Mouse (Mus musculus): ENCODE data around the gene Olfr1564. TPM values are rescaled to one million over a fixed set of nuclear protein-coding genes. Genes with fewer than 3 reads are reported as not detected.
"Not testable (repeated sequence)": the region's sequence is repeated elsewhere in the genome, so short reads cannot be mapped to it uniquely, and the experiment has no call there.

Olfr1564 gene
- total and polyA plus RNA-seq, 3 experiments, result 0.08 TPM; not detected in 2

DNA sequence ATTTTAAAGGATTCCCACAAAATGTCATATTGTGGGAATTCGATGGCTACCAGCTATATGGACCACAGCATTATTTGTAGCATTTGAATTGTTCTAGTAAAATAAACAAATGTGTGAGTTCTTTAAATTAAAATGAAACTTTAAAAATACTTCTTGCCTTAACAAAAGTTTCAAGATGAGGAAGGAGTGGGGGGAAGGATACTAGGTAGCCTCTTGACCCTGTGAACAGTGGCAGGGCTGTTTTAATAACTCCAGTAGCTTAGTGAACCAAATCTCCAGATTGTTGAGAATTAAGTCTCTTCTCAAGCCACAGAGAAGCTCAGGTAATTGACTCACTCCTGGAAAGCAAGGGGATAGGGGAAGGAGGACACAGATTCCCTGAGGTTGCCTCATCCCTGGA is 53.3 kb downstream of the Olfr1564 start, which contains the start of gene Olfr55:
TSS of gene Olfr55 (plus strand) at position 301 of the 400 bp plus-strand sequence.
- H3K4me1 ChIP-seq (ENCODE audit: control insufficient read depth in 1 of 2, insufficient read depth in 2 of 2, low read length in 2 of 2); H3K27me3 ChIP-seq (ENCODE audit: control insufficient read depth in 1 of 2, insufficient read depth in 2 of 2, low read length in 2 of 2); H3K9ac ChIP-seq (ENCODE audit: control insufficient read depth, low read depth, low read length, poor library complexity, severe bottlenecking); DNase-seq (ENCODE audit: low read depth, low spot score); H3K9me3 ChIP-seq (replicated peaks; ENCODE audit: insufficient read depth, low read length); H3K36me3 ChIP-seq (ENCODE audit: control insufficient read depth in 1 of 2, insufficient read depth in 2 of 2, low read length in 2 of 2); H3K27ac ChIP-seq (ENCODE audit: control insufficient read depth, low read depth, low read length); H3K4me3 ChIP-seq (ENCODE audit: control insufficient read depth in 1 of 2, insufficient read depth in 1 of 2, low read depth in 2 of 2, low read length in 2 of 2); H3K79me2 ChIP-seq (ENCODE audit: control insufficient read depth, insufficient read depth, low read length, poor library complexity): not testable (repeated sequence)

Other genes starting within 250 kb of the Olfr1564 start
- gene Zfp952, start 228.6 kb downstream of the Olfr1564 start, total RNA-seq (2012; rRNA removed), result 3.2 and 4.7 TPM in 2 replicates
- gene Zfp952, start 228.6 kb downstream of the Olfr1564 start, polyA plus RNA-seq (2012; ENCODE audit: insufficient read depth in 1 of 2, insufficient read length in 2 of 2, low read depth in 1 of 2, low replicate concordance in 2 of 2, missing spikeins in 1 of 2), result 1 to 10 TPM in 1 of 2 experiments, not detected in 1; 2.9 TPM
- gene Zfp763, start 188.3 kb downstream of the Olfr1564 start, total RNA-seq (2012; rRNA removed), result 1.4 and 1.5 TPM in 2 replicates
- 1 to 10 TPM in 1 of 2 experiments, not detected in 1; 1.3 TPM for gene Zfp763, start 188.3 kb downstream of the Olfr1564 start, polyA plus RNA-seq (2012; ENCODE audit: insufficient read depth in 1 of 2, insufficient read length in 2 of 2, low read depth in 1 of 2, low replicate concordance in 2 of 2, missing spikeins in 1 of 2)
- gene 4921501E09Rik, start 153.6 kb downstream of the Olfr1564 start, total RNA-seq (2012; rRNA removed), result not detected in 2 replicates
- not detected for gene 4921501E09Rik, start 153.6 kb downstream of the Olfr1564 start, polyA plus RNA-seq (2012; ENCODE audit: insufficient read depth in 1 of 2, insufficient read length in 2 of 2, low read depth in 1 of 2, low replicate concordance in 2 of 2, missing spikeins in 1 of 2)
- 1.6 and 1.7 TPM in 2 replicates for gene Zfp563, start 132.4 kb downstream of the Olfr1564 start, total RNA-seq (2012; rRNA removed)
- under 1 TPM in 1 of 2 experiments, not detected in 1; 0.95 TPM for gene Zfp563, start 132.4 kb downstream of the Olfr1564 start, polyA plus RNA-seq (2012; ENCODE audit: insufficient read depth in 1 of 2, insufficient read length in 2 of 2, low read depth in 1 of 2, low replicate concordance in 2 of 2, missing spikeins in 1 of 2)
- not detected in 2 replicates for gene Morc2b, start 82.0 kb downstream of the Olfr1564 start, total RNA-seq (2012; rRNA removed)
- not detected for gene Morc2b, start 82.0 kb downstream of the Olfr1564 start, polyA plus RNA-seq (2012; ENCODE audit: insufficient read depth in 1 of 2, insufficient read length in 2 of 2, low read depth in 1 of 2, low replicate concordance in 2 of 2, missing spikeins in 1 of 2)
- gene Olfr55, start 53.2 kb downstream of the Olfr1564 start, total RNA-seq (2012; rRNA removed), result not detected in 2 replicates
- not detected for gene Olfr55, start 53.2 kb downstream of the Olfr1564 start, polyA plus RNA-seq (2012; ENCODE audit: insufficient read depth in 1 of 2, insufficient read length in 2 of 2, low read depth in 1 of 2, low replicate concordance in 2 of 2, missing spikeins in 1 of 2)
- gene Olfr239, start 30.4 kb downstream of the Olfr1564 start, total RNA-seq (2012; rRNA removed), result not detected in 2 replicates
- not detected for gene Olfr239, start 30.4 kb downstream of the Olfr1564 start, polyA plus RNA-seq (2012; ENCODE audit: insufficient read depth in 1 of 2, insufficient read length in 2 of 2, low read depth in 1 of 2, low replicate concordance in 2 of 2, missing spikeins in 1 of 2)
- gene Zfp955a, start 33.5 kb upstream of the Olfr1564 start, total RNA-seq (2012; rRNA removed), result 8.5 and 9.7 TPM in 2 replicates
- gene Zfp955a, start 33.5 kb upstream of the Olfr1564 start, polyA plus RNA-seq (2012; ENCODE audit: insufficient read depth in 1 of 2, insufficient read length in 2 of 2, low read depth in 1 of 2, low replicate concordance in 2 of 2, missing spikeins in 1 of 2), result 1 to 10 TPM in 1 of 2 experiments, not detected in 1; 6.2 TPM
- gene Olfr63, start 43.0 kb upstream of the Olfr1564 start, total RNA-seq (2012; rRNA removed), result not detected in 2 replicates
- gene Olfr63, start 43.0 kb upstream of the Olfr1564 start, polyA plus RNA-seq (2012; ENCODE audit: insufficient read depth in 1 of 2, insufficient read length in 2 of 2, low read depth in 1 of 2, low replicate concordance in 2 of 2, missing spikeins in 1 of 2), result under 1 TPM in 1 of 2 experiments, not detected in 1; 0.10 TPM
- 6.7 and 7.7 TPM in 2 replicates for gene Zfp955b, start 67.9 kb upstream of the Olfr1564 start, total RNA-seq (2012; rRNA removed)
- gene Zfp955b, start 67.9 kb upstream of the Olfr1564 start, polyA plus RNA-seq (2012; ENCODE audit: insufficient read depth in 1 of 2, insufficient read length in 2 of 2, low read depth in 1 of 2, low replicate concordance in 2 of 2, missing spikeins in 1 of 2), result 10 to 100 TPM in 1 of 2 experiments, not detected in 1; 12.2 TPM
- 7.6 and 8.4 TPM in 2 replicates for gene Zfp81, start 137.2 kb upstream of the Olfr1564 start, total RNA-seq (2012; rRNA removed)
- gene Zfp81, start 137.2 kb upstream of the Olfr1564 start, polyA plus RNA-seq (2012; ENCODE audit: insufficient read depth in 1 of 2, insufficient read length in 2 of 2, low read depth in 1 of 2, low replicate concordance in 2 of 2, missing spikeins in 1 of 2), result 1 to 10 TPM in 1 of 2 experiments, not detected in 1; 5.2 TPM
- 6.1 and 8.3 TPM in 2 replicates for gene Zfp101, start 173.0 kb upstream of the Olfr1564 start, total RNA-seq (2012; rRNA removed)
- 1 to 10 TPM in 1 of 2 experiments, not detected in 1; 7.6 TPM for gene Zfp101, start 173.0 kb upstream of the Olfr1564 start, polyA plus RNA-seq (2012; ENCODE audit: insufficient read depth in 1 of 2, insufficient read length in 2 of 2, low read depth in 1 of 2, low replicate concordance in 2 of 2, missing spikeins in 1 of 2)
- gene Actl9, start 211.2 kb upstream of the Olfr1564 start, total RNA-seq (2012; rRNA removed), result not detected in 2 replicates
- gene Actl9, start 211.2 kb upstream of the Olfr1564 start, polyA plus RNA-seq (2012; ENCODE audit: insufficient read depth in 1 of 2, insufficient read length in 2 of 2, low read depth in 1 of 2, low replicate concordance in 2 of 2, missing spikeins in 1 of 2), result not detected